Mouse (Mus musculus) ES-Bruce4 (cell line): Measurements from ENCODE around the gene Rapgefl1. TPM values are rescaled to one million over a fixed set of nuclear protein-coding genes. Genes with fewer than 3 reads are reported as not detected.

Experiments used
- H3K27ac ChIP-seq: 2 replicates; pipeline ENCODE4 v1.5.1; 2012; ENCODE audit warnings: low read length, inconsistent platforms; ENCODE audit not compliant: insufficient read depth
- H3K27me3 ChIP-seq: 2 replicates; pipeline ENCODE4 v1.6.1; 2012; ENCODE audit warnings: mild to moderate bottlenecking, low read length, inconsistent platforms; ENCODE audit not compliant: control insufficient read depth, poor library complexity, insufficient read depth, severe bottlenecking
- H3K36me3 ChIP-seq: 2 replicates; pipeline ENCODE4 v1.6.1; 2012; ENCODE audit warnings: inconsistent platforms, mild to moderate bottlenecking, low read length, moderate library complexity; ENCODE audit not compliant: control insufficient read depth, poor library complexity, insufficient read depth, severe bottlenecking
- H3K4me1 ChIP-seq: one replicate; pipeline ENCODE4 v1.8.1; 2011; ENCODE audit warnings: low read length; ENCODE audit not compliant: control insufficient read depth, insufficient read depth
- H3K4me3 ChIP-seq: 2 replicates; pipeline ENCODE4 v1.5.1; 2011; ENCODE audit warnings: low read depth, mild to moderate bottlenecking, low read length
- H3K9ac ChIP-seq: 2 replicates; pipeline ENCODE4 v1.6.1; 2012; ENCODE audit warnings: low read depth, mild to moderate bottlenecking, inconsistent platforms; ENCODE audit not compliant: poor library complexity, severe bottlenecking
- H3K9me3 ChIP-seq: replicated peaks from 2 replicates; pipeline ENCODE4 v1.6.1; 2012; ENCODE audit warnings: mild to moderate bottlenecking, low read length, inconsistent platforms; ENCODE audit not compliant: control insufficient read depth, poor library complexity, insufficient read depth, severe bottlenecking
- CTCF ChIP-seq: IDR thresholded peaks from one replicate; pipeline ENCODE4 v1.8.1; 2011; ENCODE audit warnings: low read depth, low read length
- EP300 ChIP-seq: IDR thresholded peaks from 2 replicates; pipeline ENCODE4 v1.6.1; 2011; ENCODE audit warnings: low read depth, low read length; ENCODE audit not compliant: insufficient read depth
- POLR2A ChIP-seq: IDR thresholded peaks from one replicate; pipeline ENCODE4 v1.8.1; 2011; ENCODE audit warnings: low read length; ENCODE audit not compliant: insufficient read depth
- polyA plus RNA-seq: library from polyadenylated mRNA; stranded (reverse); fragments of >200 nt; gene quantifications from 2 replicates; pipeline ENCODE4 v1.2.4, GENCODE M21; 2011; ENCODE audit warnings: low read depth; ENCODE audit not compliant: missing spikeins, insufficient read depth, insufficient read length

The Rapgefl1 gene
- polyA plus RNA-seq, 1 experiment: 3.5 TPM

DNA sequence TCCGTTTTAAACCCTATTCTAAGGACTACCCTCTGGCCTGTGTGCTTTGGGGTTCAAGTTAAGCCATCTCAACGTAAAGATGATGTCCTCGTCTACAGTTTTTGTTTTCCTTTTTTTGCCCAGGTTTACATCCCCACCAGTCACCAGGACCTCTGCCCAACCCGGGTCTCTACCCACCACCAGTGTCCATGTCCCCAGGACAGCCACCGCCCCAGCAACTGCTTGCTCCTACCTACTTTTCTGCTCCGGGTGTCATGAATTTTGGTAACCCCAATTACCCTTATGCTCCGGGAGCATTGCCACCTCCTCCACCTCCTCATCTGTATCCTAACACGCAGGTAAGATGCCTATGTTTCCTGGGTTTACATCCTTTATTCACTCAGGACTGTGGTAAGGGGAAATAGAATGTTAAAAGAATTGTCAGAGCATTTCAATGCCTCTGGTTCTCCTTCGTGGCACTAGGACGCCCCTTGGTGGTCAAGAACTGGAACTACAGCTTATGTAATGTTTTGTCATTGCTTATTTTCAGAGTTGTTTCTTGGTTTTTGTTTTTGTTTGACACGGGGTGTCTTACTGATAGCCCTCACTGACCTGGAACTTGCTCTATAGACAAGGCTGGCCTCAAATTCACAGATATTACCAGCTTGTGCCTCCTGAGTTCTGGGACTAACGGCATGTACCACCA is 7.4 kb upstream of the Rapgefl1 start:
- H3K4me1 ChIP-seq: no peaks in the 10 kb centered on the region
- peaks cover 78% of the 10 kb centered on the region for H3K36me3 ChIP-seq
- H3K9me3 ChIP-seq: no peaks in the 10 kb centered on the region
- TF ChIP-seq POLR2A (no peak), CTCF (peak; percentile 25)
- no peak overlapping the region for H3K4me3 ChIP-seq
- no peak overlapping the region for H3K9ac ChIP-seq
- no peaks in the 10 kb centered on the region for H3K27me3 ChIP-seq
- H3K27ac ChIP-seq: no peak overlapping the region

DNA sequence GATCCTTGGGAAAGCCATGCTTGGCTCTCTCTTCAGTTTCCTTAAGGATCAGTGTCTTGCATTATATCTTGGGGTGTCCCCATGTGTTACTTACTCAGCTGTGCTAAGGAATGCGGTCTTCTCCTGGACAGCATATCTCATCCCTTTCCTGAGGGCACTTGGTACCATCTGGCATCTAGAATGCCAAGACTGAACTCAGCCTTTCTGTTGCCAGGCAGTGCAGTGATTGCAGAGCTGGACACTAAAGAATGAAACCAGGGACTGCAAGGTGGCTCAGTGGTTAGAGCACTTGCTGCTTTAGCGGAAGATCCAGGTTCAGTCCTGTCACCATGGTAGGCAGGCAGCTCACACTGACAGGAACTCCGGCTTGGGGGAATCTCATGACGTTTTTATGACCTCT is 6.7 kb upstream of the Rapgefl1 start:
- no peaks in the 10 kb centered on the region for H3K4me1 ChIP-seq
- H3K27me3 ChIP-seq: no peaks in the 10 kb centered on the region
- no peak overlapping the region for H3K27ac ChIP-seq
- no peak overlapping the region for H3K9ac ChIP-seq
- TF ChIP-seq EP300: no peak
- TF ChIP-seq POLR2A: no peak
- TF ChIP-seq CTCF: no peak
- H3K4me3 ChIP-seq: no peak overlapping the region
- no peaks in the 10 kb centered on the region for H3K9me3 ChIP-seq
- peaks cover 72% of the 10 kb centered on the region for H3K36me3 ChIP-seq

DNA sequence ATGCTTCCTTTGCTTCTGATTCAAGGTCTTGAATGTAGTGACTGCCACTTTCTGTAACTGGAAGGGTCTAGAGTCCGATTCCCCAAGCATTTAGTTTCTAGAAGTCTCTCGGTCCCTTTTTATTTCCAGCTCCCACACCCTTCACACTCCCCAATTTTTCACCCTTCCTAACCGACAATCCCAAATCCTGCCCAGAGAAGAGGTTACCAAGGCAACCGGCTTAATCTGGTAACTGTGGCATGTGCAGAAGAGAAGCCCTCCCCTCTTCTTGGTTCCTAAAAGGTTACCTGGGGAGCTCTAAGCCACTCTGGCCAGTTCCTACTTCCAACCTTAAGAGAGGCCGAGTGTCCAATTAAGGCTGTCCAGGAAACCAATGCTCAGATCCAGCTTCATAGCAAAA is 1.3 kb upstream of the Rapgefl1 start:
- no peak for TF ChIP-seq EP300
- no peak for TF ChIP-seq POLR2A
- TF ChIP-seq CTCF: no peak
- H3K27ac ChIP-seq: no peak overlapping the region
- H3K4me1 ChIP-seq: no peaks in the 10 kb centered on the region

DNA sequence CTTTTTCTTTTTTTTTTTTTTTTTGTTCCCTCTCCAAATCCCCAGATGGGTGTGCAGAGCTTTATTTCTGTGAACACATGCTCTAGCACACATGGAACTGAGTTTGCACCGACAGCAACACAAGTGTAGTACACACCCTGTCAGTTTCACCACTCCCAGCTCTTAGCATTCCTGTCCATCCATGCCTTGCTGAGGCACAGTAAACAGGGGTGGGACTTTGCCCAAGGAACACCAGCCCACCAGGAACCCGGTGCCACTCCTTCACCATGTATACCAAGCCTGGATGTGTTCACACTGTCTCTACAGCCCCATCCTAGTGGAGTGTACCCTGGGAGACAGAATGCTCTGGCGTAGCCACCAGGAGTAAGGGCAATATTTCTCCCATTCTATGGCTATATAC is 860 bp upstream of the Rapgefl1 start:
- H3K9ac ChIP-seq: no peak overlapping the region
- H3K4me3 ChIP-seq: no peak overlapping the region
- no peaks in the 10 kb centered on the region for H3K9me3 ChIP-seq
- no peaks in the 10 kb centered on the region for H3K4me1 ChIP-seq
- no peak overlapping the region for H3K27ac ChIP-seq
- no peak for TF ChIP-seq POLR2A
- no peak for TF ChIP-seq EP300
- no peak for TF ChIP-seq CTCF
- H3K36me3 ChIP-seq: peaks cover 30% of the 10 kb centered on the region
- H3K27me3 ChIP-seq: peaks cover 13% of the 10 kb centered on the region

More for the DNA sequence above, 1.3 kb upstream of the Rapgefl1 start:
- peaks cover 30% of the 10 kb centered on the region for H3K36me3 ChIP-seq
- H3K27me3 ChIP-seq: peaks cover 13% of the 10 kb centered on the region
- no peak overlapping the region for H3K4me3 ChIP-seq
- no peaks in the 10 kb centered on the region for H3K9me3 ChIP-seq
- H3K9ac ChIP-seq: no peak overlapping the region

DNA sequence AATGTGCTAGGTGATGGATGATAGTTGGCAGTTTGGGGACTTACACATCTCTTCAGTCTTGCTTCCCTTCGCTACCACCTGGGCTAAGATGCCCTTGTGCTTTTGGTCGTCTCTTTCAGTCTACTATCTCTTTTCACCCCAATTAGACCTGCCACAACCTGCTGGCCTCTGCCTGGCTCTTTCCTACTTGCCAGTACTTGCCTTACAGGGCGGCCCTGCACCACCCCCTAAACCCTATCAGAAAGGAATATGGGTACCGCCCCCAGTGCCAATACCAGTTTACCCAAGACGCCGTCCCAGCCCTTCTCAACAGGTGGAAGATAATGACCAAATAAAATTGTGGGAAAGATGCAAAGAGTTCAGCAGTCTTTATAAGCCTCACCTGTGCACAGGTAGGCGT is 457 bp upstream of the Rapgefl1 start:
- no peaks in the 10 kb centered on the region for H3K9me3 ChIP-seq
- peak overlapping the region; percentile 61 for H3K4me3 ChIP-seq
- H3K27ac ChIP-seq: no peak overlapping the region
- H3K4me1 ChIP-seq: no peaks in the 10 kb centered on the region
- H3K27me3 ChIP-seq: peaks cover 13% of the 10 kb centered on the region
- TF ChIP-seq CTCF (no peak), POLR2A (no peak), EP300 (no peak)
- peaks cover 27% of the 10 kb centered on the region for H3K36me3 ChIP-seq
- H3K9ac ChIP-seq: peak overlapping the region; percentile 88

DNA sequence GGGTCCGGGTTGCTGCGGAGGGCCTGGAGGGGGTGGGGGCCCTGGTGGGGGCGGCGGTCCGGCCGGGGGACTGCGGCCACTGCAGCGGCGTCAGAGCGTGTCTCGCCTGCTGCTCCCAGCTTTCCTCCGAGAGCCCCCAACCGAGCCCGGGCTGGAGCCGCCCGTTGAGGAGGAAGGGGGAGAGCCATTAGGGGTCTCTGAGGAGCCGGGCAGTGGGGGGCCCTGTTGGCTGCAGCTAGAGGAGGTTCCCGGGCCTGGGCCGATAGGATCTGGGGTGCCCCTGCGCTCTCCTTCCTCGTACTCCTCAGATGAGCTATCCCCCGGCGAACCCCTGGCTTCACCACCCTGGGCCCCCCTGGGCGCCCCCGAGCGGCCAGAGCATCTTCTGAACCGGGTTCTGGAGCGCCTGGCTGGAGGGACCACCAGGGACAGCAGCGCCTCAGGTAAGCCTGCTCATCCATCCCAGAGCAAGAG is 683 bp downstream of the Rapgefl1 start:
- Histone ChIP-seq H3K9ac (peak overlapping the region; percentile 88), H3K4me3 (peak overlapping the region; percentile 92), H3K27ac (no peak overlapping the region), H3K9me3 (no peaks in the 10 kb centered on the region), H3K36me3 (peaks cover 16% of the 10 kb centered on the region), H3K27me3 (peaks cover 13% of the 10 kb centered on the region), H3K4me1 (no peaks in the 10 kb centered on the region)
- TF ChIP-seq CTCF (no peak), EP300 (no peak), POLR2A (no peak)
